ENCODE assay signal across 45 mouse cellular contexts in the genomic region with DNA sequence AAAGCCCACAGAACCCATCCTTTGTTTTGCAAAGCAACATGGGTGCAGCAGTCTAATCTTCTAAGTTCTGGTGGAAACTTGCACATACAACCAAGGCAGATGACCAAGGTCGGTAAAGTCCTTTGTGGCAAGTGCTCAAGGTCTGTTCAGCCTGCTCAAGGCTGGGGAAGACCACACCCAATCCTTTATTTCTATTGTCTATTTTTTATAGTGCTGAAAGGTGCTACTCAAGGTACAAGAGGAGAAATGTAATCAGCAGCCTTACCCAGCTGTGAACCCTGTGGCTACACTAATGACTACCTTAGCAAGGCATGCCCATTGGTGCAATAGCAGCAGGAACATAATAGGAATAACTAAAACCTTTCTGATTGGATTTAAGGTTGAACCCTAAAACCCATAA. TPM values are rescaled to one million over a fixed set of nuclear protein-coding genes. Genes with fewer than 3 reads are reported as not detected.
"Had no signal": no experiment of that assay in that cellular context is flagged by ENCODE, and none has a peak within 500 bp of the region (broad histone marks: within the 10 kb centered on the region; RNA-seq: fewer than 3 reads in every experiment).

No protein-coding gene starts in this region.

- H3K36me3 ChIP-seq: limb, embryonic 10.5 days; limb, embryonic 12.5 days; limb, embryonic 13.5 days; limb, embryonic 15.5 days; liver, embryonic 12.5 days; liver, embryonic 13.5 days; liver, embryonic 15.5 days; lung, embryonic 15.5 days; midbrain, embryonic 10.5 days; midbrain, embryonic 12.5 days; midbrain, embryonic 13.5 days; midbrain, embryonic 15.5 days; neural tube, embryonic 12.5 days had no signal

- H3K27ac ChIP-seq: limb, embryonic 10.5 days; limb, embryonic 12.5 days; limb, embryonic 13.5 days; limb, embryonic 15.5 days; liver, embryonic 12.5 days; liver, embryonic 13.5 days; liver, embryonic 14.5 days; liver, embryonic 15.5 days; lung, embryonic 15.5 days; macrophage; midbrain, embryonic 10.5 days; midbrain, embryonic 12.5 days; midbrain, embryonic 13.5 days; midbrain, embryonic 15.5 days; neural tube, embryonic 12.5 days had no signal

- H3K4me3 ChIP-seq: limb, embryonic 10.5 days; limb, embryonic 12.5 days; limb, embryonic 13.5 days; limb, embryonic 15.5 days; liver, embryonic 12.5 days; liver, embryonic 13.5 days; liver, embryonic 15.5 days; lung, embryonic 15.5 days; megakaryocyte, embryonic 14.5 days; midbrain, embryonic 10.5 days; midbrain, embryonic 12.5 days; midbrain, embryonic 13.5 days; midbrain, embryonic 15.5 days; myocyte; neural tube, embryonic 12.5 days had no signal

- H3K27me3 ChIP-seq: limb, embryonic 12.5 days; limb, embryonic 13.5 days; limb, embryonic 15.5 days; liver, embryonic 12.5 days; liver, embryonic 13.5 days; liver, embryonic 15.5 days; lung, embryonic 15.5 days; megakaryocyte, embryonic 14.5 days; midbrain, embryonic 12.5 days; midbrain, embryonic 13.5 days; midbrain, embryonic 15.5 days; neural tube, embryonic 12.5 days had no signal

- H3K9ac ChIP-seq: limb, embryonic 12.5 days; limb, embryonic 13.5 days; limb, embryonic 15.5 days; liver, embryonic 12.5 days; liver, embryonic 13.5 days; liver, embryonic 14.5 days; liver, embryonic 15.5 days; liver, postnatal 0 days; lung, embryonic 14.5 days; lung, embryonic 15.5 days; midbrain, embryonic 12.5 days; midbrain, embryonic 13.5 days; midbrain, embryonic 15.5 days; neural tube, embryonic 12.5 days had no signal

- H3K4me1 ChIP-seq: limb, embryonic 12.5 days; liver, embryonic 12.5 days; liver, embryonic 13.5 days; liver, embryonic 15.5 days; lung, embryonic 15.5 days; megakaryocyte, embryonic 14.5 days; midbrain, embryonic 10.5 days; midbrain, embryonic 12.5 days; midbrain, embryonic 13.5 days; midbrain, embryonic 15.5 days; neural tube, embryonic 12.5 days had no signal

- H3K9me3 ChIP-seq: limb, embryonic 10.5 days; limb, embryonic 12.5 days; limb, embryonic 13.5 days; limb, embryonic 15.5 days; liver, embryonic 12.5 days; liver, embryonic 13.5 days; liver, embryonic 15.5 days; lung, embryonic 15.5 days; midbrain, embryonic 10.5 days; midbrain, embryonic 12.5 days; midbrain, embryonic 13.5 days; midbrain, embryonic 15.5 days; neural tube, embryonic 12.5 days had no signal

- ATAC-seq: liver, embryonic 12.5 days; liver, postnatal 0 days; lung, postnatal 0 days; midbrain, embryonic 13.5 days; midbrain, embryonic 15.5 days; midbrain, embryonic 16.5 days had no signal

- H3K4me2 ChIP-seq: limb, embryonic 12.5 days; limb, embryonic 13.5 days; limb, embryonic 15.5 days; liver, embryonic 11.5 days; liver, embryonic 12.5 days; liver, embryonic 13.5 days; liver, embryonic 15.5 days; lung, embryonic 14.5 days; lung, embryonic 15.5 days; midbrain, embryonic 11.5 days; midbrain, embryonic 12.5 days; midbrain, embryonic 13.5 days; midbrain, embryonic 15.5 days; neural tube, embryonic 12.5 days had no signal

- DNase-seq: left cerebral cortex, postnatal 4 days; liver; liver, embryonic 13.5 days; liver, postnatal 0 days; lung, adult 18-20 months; lung, adult 2 months; lung, embryonic 14.5 days; lung, postnatal 10 days; lung, postnatal 14 days; lung, postnatal 36 days; lung, postnatal 4 days; midbrain, embryonic 14.5 days had no signal

RNA-seq across cellular contexts. Expression of a gene that starts 36.9 kb away (rescaled TPM):
- total RNA-seq: left cerebral cortex, postnatal 10 days; left cerebral cortex, postnatal 14 days; left cerebral cortex, postnatal 25 days; left cerebral cortex, postnatal 36 days; left cerebral cortex, postnatal 4 days; liver, adult 2 months; megakaryocyte progenitor cell, adult 5-6 weeks; megakaryocyte, adult 5-6 weeks; midbrain, postnatal 0 days; monocyte, adult 5-6 weeks had no signal
- polyA plus RNA-seq: limb, embryonic 10.5 days; limb, embryonic 11.5 days; limb, embryonic 12.5 days; limb, embryonic 13.5 days; limb, embryonic 15.5 days; liver, adult 2 months; liver, embryonic 11.5 days; liver, embryonic 12.5 days; liver, embryonic 13.5 days; liver, embryonic 14.5 days; liver, embryonic 15.5 days; liver, embryonic 16.5 days; liver, postnatal 0 days; lung, adult 2 months; lung, embryonic 14.5 days; lung, embryonic 15.5 days; lung, embryonic 16.5 days; lung, postnatal 0 days; macrophage; midbrain, embryonic 10.5 days; midbrain, embryonic 11.5 days; midbrain, embryonic 12.5 days; midbrain, embryonic 13.5 days; midbrain, embryonic 14.5 days; midbrain, embryonic 15.5 days; midbrain, embryonic 16.5 days; midbrain, postnatal 0 days; myocyte; neural tube, embryonic 11.5 days; neural tube, embryonic 12.5 days had no signal
